Mouse (Mus musculus): ENCODE measurements around the gene Trim63. TPM values are rescaled to one million over a fixed set of nuclear protein-coding genes. Genes with fewer than 3 reads are reported as not detected.
"Not testable (repeated sequence)": the region's sequence is repeated elsewhere in the genome, so short reads cannot be mapped to it uniquely, and the experiment has no call there.

Trim63 gene
- 0.19 TPM for polyA plus RNA-seq (2012; fragmentation: generic; extraction: Trizol)
- long read RNA-seq, experiment 1, partial matches to known transcripts: 1 of 2 reads
- long read RNA-seq, experiment 1, other reads (novel, unspliced or antisense): 1 of 2 reads
- long read RNA-seq, experiment 2: 0 reads

DNA sequence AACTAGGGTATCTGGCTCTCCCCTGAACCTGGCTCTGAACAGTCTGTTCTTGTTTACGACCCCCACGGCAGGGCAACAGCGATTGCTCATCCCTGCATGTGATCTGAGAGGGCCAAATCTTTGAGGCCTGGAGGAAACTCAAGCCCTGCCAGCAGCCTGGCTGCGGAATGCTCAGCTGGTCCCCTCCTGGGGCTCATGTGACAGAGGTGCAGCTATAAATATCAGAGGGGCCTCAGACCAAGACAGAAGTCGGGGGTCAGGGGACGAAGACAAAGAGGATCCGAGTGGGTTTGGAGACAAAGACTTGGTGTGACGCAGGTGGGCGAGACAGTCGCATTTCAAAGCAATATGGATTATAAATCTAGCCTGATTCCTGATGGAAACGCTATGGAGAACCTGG lies at the start of gene Trim63:
Trim63 (plus strand) TSS at position 245 of the 400 bp plus-strand sequence.
- TF ChIP-seq FOSL1 (IDR thresholded peaks at IDR 0.05; ENCODE audit: insufficient read depth, low read length, poor library complexity, severe bottlenecking): no peak
- no peak for TF ChIP-seq MYOG (IDR thresholded peaks at IDR 0.05; ENCODE audit: control insufficient read depth, extremely low read depth, insufficient read length)
- no peak for TF ChIP-seq CTCF (IDR thresholded peaks at IDR 0.05; ENCODE audit: control insufficient read depth, insufficient read depth, insufficient read length)
- no peak for TF ChIP-seq USF1 (IDR thresholded peaks at IDR 0.05; ENCODE audit: low read depth)
- TF ChIP-seq MAX (IDR thresholded peaks at IDR 0.05): no peak
- TF ChIP-seq MYOD1 (IDR thresholded peaks at IDR 0.05; ENCODE audit: control insufficient read depth, insufficient read length, low read depth): no peak
- TF ChIP-seq CEBPB (IDR thresholded peaks at IDR 0.05; ENCODE audit: low read depth): no peak
- H3K4me3 ChIP-seq (ENCODE audit: insufficient read depth, poor library complexity, severe bottlenecking): no peak within 1 kb of the TSS
- H3K27me3 ChIP-seq (ENCODE audit: control insufficient read depth, insufficient read depth, insufficient read length): peaks cover 5% of the 10 kb centered on the region
- H3K79me2 ChIP-seq (ENCODE audit: control insufficient read depth, insufficient read depth): no peaks in the 10 kb centered on the region
- no peak within 1 kb of the TSS for H3ac ChIP-seq (ENCODE audit: control insufficient read depth, insufficient read length, low read depth)
- H3K79me3 ChIP-seq (ENCODE audit: low read depth): no peaks in the 10 kb centered on the region
- no peaks in the 10 kb centered on the region for H3K36me3 ChIP-seq (ENCODE audit: control insufficient read depth, insufficient read depth)

DNA sequence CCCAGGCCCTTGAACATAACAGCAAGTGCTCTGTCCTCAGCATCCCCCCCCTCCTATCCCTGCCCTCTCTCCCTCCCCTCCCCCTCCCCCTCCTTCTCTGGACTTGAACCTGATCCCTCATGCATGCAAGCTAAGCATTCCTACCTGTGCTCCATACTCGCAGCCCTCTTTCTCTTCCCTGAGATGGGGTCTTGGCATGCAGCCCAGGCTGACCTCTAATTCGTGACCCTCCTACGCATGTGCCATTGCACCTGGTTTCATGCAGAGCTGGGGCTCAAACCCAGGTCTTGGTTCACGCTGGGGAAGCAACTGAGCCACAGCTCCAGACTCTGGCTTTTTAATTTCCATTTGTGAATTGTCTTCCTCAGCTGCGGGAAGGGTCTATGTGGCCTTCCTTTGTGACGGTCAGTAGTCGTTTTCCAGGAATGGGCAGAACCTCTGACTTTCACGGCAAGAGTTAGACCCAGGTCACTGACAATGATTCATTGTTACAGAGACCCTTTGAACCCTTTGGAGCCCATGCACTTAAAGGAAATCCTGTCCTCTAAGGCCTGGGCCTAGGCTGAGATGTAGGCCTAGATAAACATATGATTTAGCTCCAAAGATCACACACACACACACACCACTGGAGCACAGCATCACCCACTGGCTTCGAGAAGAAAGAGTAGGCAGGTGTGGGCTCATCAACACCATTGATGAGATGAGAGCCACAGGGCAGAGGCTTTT lies 48.9 kb upstream of the Trim63 start:
- TF ChIP-seq CTCF (IDR thresholded peaks at IDR 0.05; ENCODE audit: control insufficient read depth, insufficient read depth, insufficient read length) (no peak), CEBPB (IDR thresholded peaks at IDR 0.05; ENCODE audit: low read depth) (no peak)
- H3K4me3 ChIP-seq (ENCODE audit: insufficient read depth, poor library complexity, severe bottlenecking): no peak overlapping the region
- H3ac ChIP-seq (ENCODE audit: control insufficient read depth, insufficient read length, low read depth): no peak overlapping the region
- no peaks in the 10 kb centered on the region for H3K79me2 ChIP-seq (ENCODE audit: control insufficient read depth, insufficient read depth)
- H3K36me3 ChIP-seq (ENCODE audit: control insufficient read depth, insufficient read depth): no peaks in the 10 kb centered on the region
- peaks cover 2% of the 10 kb centered on the region for H3K27me3 ChIP-seq (ENCODE audit: control insufficient read depth, insufficient read depth, insufficient read length)
- no peaks in the 10 kb centered on the region for H3K79me3 ChIP-seq (ENCODE audit: low read depth)

- TF ChIP-seq USF1 (IDR thresholded peaks at IDR 0.05; ENCODE audit: low read depth): no peak
- no peak for TF ChIP-seq MYOG (IDR thresholded peaks at IDR 0.05; ENCODE audit: control insufficient read depth, extremely low read depth, insufficient read length)
- Histone ChIP-seq H3K79me3 (ENCODE audit: low read depth) (no peaks in the 10 kb centered on the region), H3K36me3 (ENCODE audit: control insufficient read depth, insufficient read depth) (no peaks in the 10 kb centered on the region), H3K4me3 (ENCODE audit: insufficient read depth, poor library complexity, severe bottlenecking) (no peak overlapping the region), H3K27me3 (ENCODE audit: control insufficient read depth, insufficient read depth, insufficient read length) (no peaks in the 10 kb centered on the region), H3ac (ENCODE audit: control insufficient read depth, insufficient read length, low read depth) (no peak overlapping the region), H3K79me2 (ENCODE audit: control insufficient read depth, insufficient read depth) (no peaks in the 10 kb centered on the region)
These were observed 46.7 kb upstream of the Trim63 start for GRCm38 (mm10) chr4:134268102-134268655.

GRCm38 (mm10) chr4:134269622-134270021 lies 45.3 kb upstream of the Trim63 start:
- not testable (repeated sequence) for H3K79me3 ChIP-seq (ENCODE audit: low read depth); H3ac ChIP-seq (ENCODE audit: control insufficient read depth, insufficient read length, low read depth); H3K27me3 ChIP-seq (ENCODE audit: control insufficient read depth, insufficient read depth, insufficient read length); H3K79me2 ChIP-seq (ENCODE audit: control insufficient read depth, insufficient read depth); H3K36me3 ChIP-seq (ENCODE audit: control insufficient read depth, insufficient read depth); H3K4me3 ChIP-seq (ENCODE audit: insufficient read depth, poor library complexity, severe bottlenecking)

DNA sequence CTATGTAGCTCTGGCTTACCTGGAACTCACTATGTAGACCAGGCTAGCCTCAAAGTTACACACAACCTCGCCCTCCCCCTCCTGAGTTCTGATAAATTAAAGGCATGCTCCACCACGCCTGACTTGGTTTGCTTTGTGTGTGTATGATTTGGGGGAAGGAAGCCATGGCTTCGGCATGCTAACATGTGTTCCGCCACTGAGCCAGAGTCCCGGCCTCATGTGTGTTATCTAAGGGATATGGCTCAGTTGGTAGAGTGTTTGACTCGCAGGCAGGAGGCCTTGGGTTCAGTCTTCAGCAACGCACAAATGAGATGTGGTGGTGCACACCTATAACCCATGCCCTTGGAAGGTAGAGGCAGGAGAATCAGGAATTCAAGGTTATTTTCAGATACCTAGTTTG lies 42.9 kb upstream of the Trim63 start:
- H3K36me3 ChIP-seq (ENCODE audit: control insufficient read depth, insufficient read depth): peaks cover 2% of the 10 kb centered on the region
- no peaks in the 10 kb centered on the region for H3K27me3 ChIP-seq (ENCODE audit: control insufficient read depth, insufficient read depth, insufficient read length)
- H3ac ChIP-seq (ENCODE audit: control insufficient read depth, insufficient read length, low read depth): no peak overlapping the region
- no peak for TF ChIP-seq CEBPB (IDR thresholded peaks at IDR 0.05; ENCODE audit: low read depth)
- TF ChIP-seq CTCF (IDR thresholded peaks at IDR 0.05; ENCODE audit: control insufficient read depth, insufficient read depth, insufficient read length): no peak
- TF ChIP-seq MAX (IDR thresholded peaks at IDR 0.05): no peak
- no peak for TF ChIP-seq FOSL1 (IDR thresholded peaks at IDR 0.05; ENCODE audit: insufficient read depth, low read length, poor library complexity, severe bottlenecking)
- TF ChIP-seq USF1 (IDR thresholded peaks at IDR 0.05; ENCODE audit: low read depth): no peak
- TF ChIP-seq MYOD1 (IDR thresholded peaks at IDR 0.05; ENCODE audit: control insufficient read depth, insufficient read length, low read depth): no peak
- TF ChIP-seq MYOG (IDR thresholded peaks at IDR 0.05; ENCODE audit: control insufficient read depth, extremely low read depth, insufficient read length): no peak
- no peaks in the 10 kb centered on the region for H3K79me2 ChIP-seq (ENCODE audit: control insufficient read depth, insufficient read depth)
- no peak overlapping the region for H3K4me3 ChIP-seq (ENCODE audit: insufficient read depth, poor library complexity, severe bottlenecking)
- H3K79me3 ChIP-seq (ENCODE audit: low read depth): no peaks in the 10 kb centered on the region

GRCm38 (mm10) chr4:134272731-134273416 lies 42.0 kb upstream of the Trim63 start:
- H3K36me3 ChIP-seq (ENCODE audit: control insufficient read depth, insufficient read depth): peaks cover 8% of the 10 kb centered on the region
- no peaks in the 10 kb centered on the region for H3K79me3 ChIP-seq (ENCODE audit: low read depth)
- no peaks in the 10 kb centered on the region for H3K79me2 ChIP-seq (ENCODE audit: control insufficient read depth, insufficient read depth)
- H3ac ChIP-seq (ENCODE audit: control insufficient read depth, insufficient read length, low read depth): no peak overlapping the region
- TF ChIP-seq CTCF (IDR thresholded peaks at IDR 0.05; ENCODE audit: control insufficient read depth, insufficient read depth, insufficient read length): no peak
- no peak for TF ChIP-seq FOSL1 (IDR thresholded peaks at IDR 0.05; ENCODE audit: insufficient read depth, low read length, poor library complexity, severe bottlenecking)
- TF ChIP-seq CEBPB (IDR thresholded peaks at IDR 0.05; ENCODE audit: low read depth): no peak
- no peak for TF ChIP-seq USF1 (IDR thresholded peaks at IDR 0.05; ENCODE audit: low read depth)
- TF ChIP-seq MAX (IDR thresholded peaks at IDR 0.05): no peak
- no peak for TF ChIP-seq MYOD1 (IDR thresholded peaks at IDR 0.05; ENCODE audit: control insufficient read depth, insufficient read length, low read depth)
- no peak for TF ChIP-seq MYOG (IDR thresholded peaks at IDR 0.05; ENCODE audit: control insufficient read depth, extremely low read depth, insufficient read length)
- no peak overlapping the region for H3K4me3 ChIP-seq (ENCODE audit: insufficient read depth, poor library complexity, severe bottlenecking)
- no peaks in the 10 kb centered on the region for H3K27me3 ChIP-seq (ENCODE audit: control insufficient read depth, insufficient read depth, insufficient read length)
